Mouse (Mus musculus) mouse embryonic stem cell (cell line): ENCODE measurements around the gene Macrod2.

ENCODE experiments used
- in situ Hi-C, 2 experiments: fragments of 300-500 bp; cut with MboI; formaldehyde crosslinking; loops; 1 replicate in 1 of 2; 3 replicates in 1 of 2; pipeline ENCODE4 v1.14.3; 2019 to 2020; ENCODE audit warnings: low sequenced_read_pairs in 2 of 2, low pct_unique_long_range_greater_than_20kb in 1 of 2, mixed read lengths in 1 of 2; ENCODE audit not compliant: unreplicated experiment in 1 of 2

Gene Macrod2

GRCm38 (mm10) chr2:141419806-141420205 lies 1024.7 kb downstream of the Macrod2 start:
- in situ Hi-C loops = no loop called here

DNA sequence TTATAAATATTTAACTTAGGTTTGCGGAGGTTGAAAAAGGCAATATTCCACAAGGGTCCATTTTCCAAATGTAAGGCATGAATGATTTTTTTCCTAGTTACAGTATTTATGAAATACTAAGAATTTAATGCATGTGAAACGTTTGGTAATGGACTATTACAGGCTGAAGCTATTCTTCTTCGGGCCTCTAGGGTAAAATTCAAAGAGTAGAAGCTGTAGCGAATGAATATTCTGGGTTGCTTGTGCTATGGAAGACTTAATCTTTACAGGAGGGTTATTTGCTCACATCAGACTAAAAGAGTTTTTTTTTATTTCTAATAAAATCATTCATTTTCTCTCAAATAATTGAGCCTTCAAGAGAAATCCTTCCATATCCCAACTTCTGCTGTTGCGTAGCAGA lies 1039.0 kb downstream of the Macrod2 start:
- in situ Hi-C loops = no loop called here

- in situ Hi-C loops = no loop called here
Observed at GRCm38 (mm10) chr2:141434731-141435570, 1039.8 kb downstream of the Macrod2 start.

DNA sequence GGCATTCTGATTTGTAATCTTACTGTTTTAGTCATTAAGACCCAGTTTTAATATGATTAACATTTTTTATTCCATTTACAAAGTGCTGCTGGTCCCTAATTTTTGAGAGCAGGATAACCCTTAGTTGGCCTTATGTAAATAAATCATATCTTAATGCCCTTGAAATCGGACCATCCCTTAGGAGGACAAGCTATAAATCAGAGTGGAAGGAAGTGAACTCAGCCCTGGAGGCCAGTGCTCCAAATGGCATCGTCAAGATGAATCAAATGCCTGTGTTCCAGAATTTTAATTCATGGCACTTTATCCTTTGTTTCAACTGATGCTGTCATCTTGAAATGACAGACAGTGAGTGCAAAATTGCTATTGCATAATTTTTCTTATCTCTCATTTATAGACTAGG lies 1046.8 kb downstream of the Macrod2 start:
- in situ Hi-C loops = no loop called here

- in situ Hi-C loops = no loop called here
Observed at GRCm38 (mm10) chr2:141449078-141449680, 1054.1 kb downstream of the Macrod2 start.

DNA sequence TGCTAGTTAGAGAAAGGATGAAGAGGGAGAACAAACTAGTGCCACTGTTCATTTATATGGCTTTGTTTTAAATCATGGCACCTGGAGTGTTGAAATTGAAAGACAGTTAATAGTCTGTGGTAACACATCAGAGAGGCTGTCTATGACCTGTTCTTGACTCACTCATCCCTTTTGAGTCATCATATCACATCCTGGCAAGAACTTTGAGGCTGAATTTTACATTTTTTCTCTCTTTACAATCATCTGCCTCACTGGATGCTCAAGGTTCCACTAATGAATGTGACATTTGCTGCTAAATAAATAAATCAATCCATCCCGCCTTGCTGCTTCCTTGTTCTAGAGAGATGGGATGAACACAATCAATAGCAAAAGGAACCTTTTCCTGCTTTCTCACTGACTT lies 1068.8 kb downstream of the Macrod2 start:
- in situ Hi-C loops = no loop called here

DNA sequence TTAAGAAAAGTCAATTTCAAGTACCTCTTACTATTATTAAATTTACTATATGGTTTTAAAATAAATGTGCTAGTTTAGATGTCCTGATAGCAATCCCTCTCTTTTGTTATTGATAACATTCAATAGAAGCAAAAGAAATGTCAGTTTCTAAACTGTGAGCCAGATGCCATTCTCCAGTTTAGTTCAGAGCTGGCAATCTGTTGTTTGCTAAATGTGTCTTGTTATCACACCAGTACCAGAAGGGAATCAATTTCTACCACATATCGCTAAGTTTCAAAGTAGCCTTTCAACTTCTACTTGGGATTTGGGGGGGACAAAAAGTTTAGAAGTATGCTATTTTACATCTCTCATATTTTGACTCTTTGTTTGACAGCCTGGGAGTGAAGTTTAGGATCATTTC lies 1077.7 kb downstream of the Macrod2 start:
- in situ Hi-C loops = no loop called here

GRCm38 (mm10) chr2:141477585-141477984 lies 1082.5 kb downstream of the Macrod2 start:
- in situ Hi-C loops = no loop called here

- in situ Hi-C loops = no loop called here
Observed at GRCm38 (mm10) chr2:141490518-141490917, 1095.4 kb downstream of the Macrod2 start.

- in situ Hi-C loops = no loop called here
Observed at GRCm38 (mm10) chr2:141505451-141505850, 1110.3 kb downstream of the Macrod2 start.

DNA sequence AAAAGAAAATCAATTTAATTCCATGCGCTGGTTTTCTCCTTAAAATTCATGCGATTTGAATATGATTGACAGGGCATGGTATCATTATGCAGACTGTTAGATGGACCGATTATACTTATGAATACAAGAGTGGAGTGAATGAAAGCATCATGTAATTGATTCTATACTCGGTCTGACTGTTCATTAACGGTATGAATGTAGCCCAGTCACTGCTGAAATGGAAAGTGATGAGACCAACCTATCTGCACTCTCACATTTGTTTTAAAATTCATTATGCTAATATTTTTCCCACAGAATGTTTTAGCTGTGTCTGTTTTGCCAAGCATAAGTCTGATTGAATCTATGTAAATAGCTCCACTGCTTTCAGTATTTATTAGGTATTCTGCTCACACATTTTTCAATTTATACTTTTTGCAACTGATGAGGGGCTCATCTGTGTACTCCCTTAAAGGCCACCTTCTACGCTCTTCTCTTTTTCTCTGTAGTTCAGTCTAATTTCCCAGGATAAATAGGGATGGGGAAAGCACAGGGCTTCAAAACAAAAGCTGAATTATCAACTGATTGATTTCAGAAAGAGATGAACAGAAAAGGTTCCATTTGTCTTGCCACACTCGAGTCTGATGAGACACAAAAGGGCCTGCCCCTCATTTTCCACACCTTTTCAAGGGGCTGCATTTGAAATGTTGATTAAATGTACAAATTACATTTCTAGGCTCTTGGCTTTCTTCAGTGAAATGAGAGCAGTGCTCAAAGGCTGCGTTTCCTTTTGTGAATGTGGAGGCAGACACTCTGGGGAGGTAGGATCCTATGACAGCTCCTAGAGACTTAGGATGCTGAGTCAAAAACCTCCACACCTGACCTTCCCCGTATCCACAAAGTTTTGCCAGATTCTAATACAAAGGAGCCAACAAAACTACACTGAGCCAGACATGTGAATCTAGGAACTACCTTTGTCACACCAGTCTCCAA lies 1113.1 kb downstream of the Macrod2 start:
- in situ Hi-C loops = no loop called here

DNA sequence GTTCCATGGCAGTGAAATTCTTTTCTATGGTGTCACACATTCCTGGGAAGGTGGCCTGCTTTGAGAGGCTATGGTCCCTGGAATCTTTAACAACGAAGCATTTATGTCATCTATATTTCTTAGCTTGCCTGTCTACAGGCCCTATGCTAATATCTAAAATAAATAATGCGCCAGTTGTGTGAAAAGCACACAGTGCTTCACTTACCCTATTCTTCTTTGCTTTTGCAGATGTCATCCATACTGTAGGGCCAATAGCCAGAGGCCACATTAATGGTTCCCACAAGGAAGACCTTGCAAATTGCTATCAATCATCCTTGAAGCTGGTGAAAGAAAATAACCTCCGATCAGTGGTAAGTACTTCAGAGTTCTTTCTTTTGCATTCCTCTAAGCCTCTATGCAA lies 1119.9 kb downstream of the Macrod2 start:
- in situ Hi-C loops = no loop called here

DNA sequence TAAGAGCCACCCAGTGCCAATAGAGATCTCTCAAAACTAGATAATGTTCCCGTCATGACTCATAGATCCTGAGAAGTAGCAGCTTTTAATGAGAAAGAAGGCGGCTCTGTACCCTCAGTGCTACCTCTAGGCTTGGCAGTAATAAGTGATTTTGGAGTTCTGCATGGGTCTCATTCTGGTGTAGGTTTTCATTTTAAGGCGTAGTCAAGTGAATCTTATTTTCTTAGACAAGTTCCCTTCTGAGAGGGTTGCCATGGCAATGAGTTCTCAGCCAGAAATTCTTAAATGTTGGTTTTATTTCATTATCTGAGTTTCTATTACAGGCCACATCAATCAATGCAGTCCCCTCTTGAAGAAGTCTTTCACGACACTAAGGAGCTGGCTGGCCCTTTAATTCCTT lies 1127.0 kb downstream of the Macrod2 start:
- in situ Hi-C loops = no loop called here

- in situ Hi-C loops = no loop called here
Observed at GRCm38 (mm10) chr2:141545877-141546276, 1150.8 kb downstream of the Macrod2 start.

GRCm38 (mm10) chr2:141551701-141552100 lies 1156.6 kb downstream of the Macrod2 start:
- in situ Hi-C loops = no loop called here

DNA sequence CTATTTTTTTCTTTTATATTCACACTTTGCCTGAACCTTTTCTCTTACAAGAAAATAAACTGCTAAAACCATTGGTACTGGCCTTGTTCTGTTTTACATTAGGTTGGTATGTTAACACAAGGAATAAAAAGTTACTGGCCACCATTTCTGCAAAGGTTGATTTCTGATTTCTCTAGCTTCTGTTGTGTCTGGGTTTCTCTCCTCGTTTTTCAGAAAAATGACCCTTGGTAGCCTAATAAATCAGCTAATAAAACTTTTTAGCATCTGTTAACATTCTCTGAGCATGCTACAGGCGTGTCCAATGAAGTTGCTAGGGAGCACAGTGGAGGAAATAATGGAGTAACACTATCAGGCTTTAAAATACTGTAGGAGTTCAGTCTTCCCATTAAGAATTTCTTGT lies 1161.6 kb downstream of the Macrod2 start:
- in situ Hi-C loops = no loop called here

DNA sequence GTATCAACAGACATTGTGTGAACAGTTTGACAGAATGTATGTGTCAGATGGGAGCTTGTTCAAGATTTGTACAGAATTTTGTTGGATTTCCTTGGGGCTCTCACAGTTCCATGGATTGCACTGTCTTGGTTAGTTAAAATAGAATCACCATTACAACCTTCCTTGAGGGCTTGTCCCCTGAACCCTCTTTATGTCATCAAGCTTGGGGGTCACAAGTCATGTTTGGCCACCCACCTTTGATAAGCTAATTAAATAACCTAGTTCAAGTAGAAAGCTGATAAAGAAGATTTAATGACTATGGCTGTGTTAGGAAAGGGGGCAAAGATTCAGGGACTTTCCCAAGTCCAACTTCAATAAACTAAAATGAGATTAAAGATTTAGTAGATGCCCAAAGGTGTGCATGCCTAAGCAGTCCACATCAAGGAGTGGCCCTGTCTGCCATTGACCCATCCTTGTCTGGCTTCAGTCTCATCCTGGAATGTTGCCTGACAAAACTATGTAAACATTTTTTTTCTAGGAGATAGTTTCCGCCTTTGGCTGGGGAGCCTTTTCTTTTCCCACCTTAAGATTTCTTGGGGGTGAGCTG lies 1163.2 kb downstream of the Macrod2 start:
- in situ Hi-C loops = no loop called here

- in situ Hi-C loops = no loop called here
Observed at GRCm38 (mm10) chr2:141565986-141566385, 1170.9 kb downstream of the Macrod2 start.

DNA sequence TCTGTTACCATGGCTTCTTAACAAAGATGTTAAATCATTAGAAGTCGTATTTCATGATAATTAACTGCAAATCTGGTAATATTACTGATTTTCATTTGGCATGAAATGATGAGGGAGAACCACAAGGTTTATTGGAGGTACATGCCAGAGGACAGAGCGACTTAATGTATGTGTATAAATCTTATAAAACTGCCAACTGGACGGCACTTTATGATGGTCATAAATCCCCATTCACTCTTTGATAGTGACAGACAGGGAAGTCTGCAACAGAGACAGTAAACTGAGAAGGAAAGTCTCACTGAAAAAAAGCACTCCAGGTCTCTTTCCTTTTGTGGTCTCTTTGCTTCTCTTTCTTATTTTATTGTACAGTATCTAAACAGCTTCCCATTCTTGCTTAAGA lies 1176.3 kb downstream of the Macrod2 start:
- in situ Hi-C loops = no loop called here
